Comparison of ENCODE assay signal across 17 mouse cellular contexts in genomic region chr10:75458329-75458728, GRCm38 (mm10). TPM values are rescaled to one million over a fixed set of nuclear protein-coding genes. Genes with fewer than 3 reads are reported as not detected.
"Had no signal": no experiment of that assay in that cellular context is flagged by ENCODE, and none has a peak within 500 bp of the region (broad histone marks: within the 10 kb centered on the region; RNA-seq: fewer than 3 reads in every experiment).

No protein-coding gene starts in this region.

- H3K4me3 ChIP-seq: left cerebral cortex, adult 2 months; liver, embryonic 13.5 days; midbrain, embryonic 12.5 days; myocyte; neural tube, embryonic 13.5 days; stomach, embryonic 15.5 days had no signal

- H3K4me1 ChIP-seq: liver, embryonic 13.5 days; midbrain, embryonic 12.5 days; stomach, embryonic 15.5 days had no signal

- H3K9ac ChIP-seq: liver, embryonic 13.5 days; midbrain, embryonic 12.5 days; neural tube, embryonic 13.5 days; stomach, embryonic 15.5 days had no signal

- H3K4me2 ChIP-seq: liver, embryonic 13.5 days; midbrain, embryonic 12.5 days; neural tube, embryonic 13.5 days; stomach, embryonic 15.5 days had no signal

- H3K27ac ChIP-seq: kidney, postnatal 0 days; left cerebral cortex, adult 2 months; liver, embryonic 13.5 days; midbrain, embryonic 12.5 days; neural tube, embryonic 13.5 days; stomach, embryonic 15.5 days had no signal

- H3K9me3 ChIP-seq: liver, embryonic 13.5 days; midbrain, embryonic 12.5 days; neural tube, embryonic 13.5 days; stomach, embryonic 15.5 days had no signal

- H3K36me3 ChIP-seq: liver, embryonic 13.5 days; midbrain, embryonic 12.5 days; neural tube, embryonic 13.5 days; stomach, embryonic 15.5 days had no signal

- H3K27me3 ChIP-seq: liver, embryonic 13.5 days; midbrain, embryonic 12.5 days; neural tube, embryonic 13.5 days; stomach, embryonic 15.5 days had no signal

- ATAC-seq: midbrain, embryonic 16.5 days had no signal

- DNase-seq: kidney, adult 9 months; layer of hippocampus, postnatal 36 days; liver, embryonic 13.5 days; lung, adult 2 months; lung, postnatal 14 days; lung, postnatal 4 days; retina, postnatal 1 day; right cerebral cortex, postnatal 25 days; spleen, adult 18-20 months; thymus, postnatal 25 days had no signal

RNA-seq across cellular contexts. Expression of gene Upb1, which starts 57.4 kb away (rescaled TPM):
- total RNA-seq: layer of hippocampus, postnatal 36 days had no signal
- polyA plus RNA-seq: neural tube, embryonic 13.5 days had no signal
